Mouse (Mus musculus): Measurements from ENCODE around the gene Sox2. TPM values are rescaled to one million over a fixed set of nuclear protein-coding genes. Genes with fewer than 3 reads are reported as not detected.

Gene Sox2
- not detected in 2 replicates for polyA plus RNA-seq (2015; fragmentation: Nextera tagmentation; extraction: Ambion mirVana)

DNA sequence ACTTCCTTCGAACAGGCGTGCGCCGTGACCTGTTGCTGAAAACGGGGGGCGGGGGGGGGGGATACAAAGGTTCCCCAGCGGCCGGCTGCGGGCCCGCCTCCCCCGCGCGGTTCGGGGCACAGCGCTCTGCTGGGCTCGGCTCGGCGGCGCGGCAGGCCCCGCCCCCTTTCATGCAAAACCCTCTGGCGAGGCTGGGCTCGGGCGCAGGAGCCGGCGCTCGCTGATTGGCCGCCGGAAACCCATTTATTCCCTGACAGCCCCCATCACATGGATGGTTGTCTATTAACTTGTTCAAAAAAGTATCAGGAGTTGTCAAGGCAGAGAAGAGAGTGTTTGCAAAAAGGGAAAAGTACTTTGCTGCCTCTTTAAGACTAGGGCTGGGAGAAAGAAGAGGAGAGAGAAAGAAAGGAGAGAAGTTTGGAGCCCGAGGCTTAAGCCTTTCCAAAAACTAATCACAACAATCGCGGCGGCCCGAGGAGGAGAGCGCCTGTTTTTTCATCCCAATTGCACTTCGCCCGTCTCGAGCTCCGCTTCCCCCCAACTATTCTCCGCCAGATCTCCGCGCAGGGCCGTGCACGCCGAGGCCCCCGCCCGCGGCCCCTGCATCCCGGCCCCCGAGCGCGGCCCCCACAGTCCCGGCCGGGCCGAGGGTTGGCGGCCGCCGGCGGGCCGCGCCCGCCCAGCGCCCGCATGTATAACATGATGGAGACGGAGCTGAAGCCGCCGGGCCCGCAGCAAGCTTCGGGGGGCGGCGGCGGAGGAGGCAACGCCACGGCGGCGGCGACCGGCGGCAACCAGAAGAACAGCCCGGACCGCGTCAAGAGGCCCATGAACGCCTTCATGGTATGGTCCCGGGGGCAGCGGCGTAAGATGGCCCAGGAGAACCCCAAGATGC lies at the start of gene Sox2:
Sox2 (plus strand) TSS at position 680 of the 895 bp plus-strand sequence.
- Histone ChIP-seq H3K4me1 (ENCODE audit: insufficient read depth) (peaks cover 7% of the 10 kb centered on the region; the same call in 1 of the 2 replicates), H3K36me3 (replicated peaks; ENCODE audit: insufficient read depth, low read length) (no peaks in the 10 kb centered on the region), H3K27ac (ENCODE audit: low read depth) (no peak within 1 kb of the TSS), H3K9me3 (ENCODE audit: low read length) (no peaks in the 10 kb centered on the region), H3K27me3 (ENCODE audit: insufficient read depth, low read length) (peaks cover 93% of the 10 kb centered on the region), H3K4me2 (ENCODE audit: low read depth, low read length) (peak within 1 kb of the TSS; percentile 52), H3K9ac (replicated peaks) (no peak within 1 kb of the TSS), H3K4me3 (ENCODE audit: low read depth, low read length) (peak within 1 kb of the TSS; percentile 35)
- under 1% methylated on average over 86 of the region's 86 CpGs for WGBS (ENCODE audit: insufficient replicate concordance)
- no peak for TF ChIP-seq EP300 (IDR thresholded peaks at IDR 0.05; ENCODE audit: low read depth)
- TF ChIP-seq CTCF (IDR thresholded peaks at IDR 0.05; ENCODE audit: low read depth): no peak
- ATAC-seq: peak; percentile 78
- peak; percentile 53 for DNase-seq

DNA sequence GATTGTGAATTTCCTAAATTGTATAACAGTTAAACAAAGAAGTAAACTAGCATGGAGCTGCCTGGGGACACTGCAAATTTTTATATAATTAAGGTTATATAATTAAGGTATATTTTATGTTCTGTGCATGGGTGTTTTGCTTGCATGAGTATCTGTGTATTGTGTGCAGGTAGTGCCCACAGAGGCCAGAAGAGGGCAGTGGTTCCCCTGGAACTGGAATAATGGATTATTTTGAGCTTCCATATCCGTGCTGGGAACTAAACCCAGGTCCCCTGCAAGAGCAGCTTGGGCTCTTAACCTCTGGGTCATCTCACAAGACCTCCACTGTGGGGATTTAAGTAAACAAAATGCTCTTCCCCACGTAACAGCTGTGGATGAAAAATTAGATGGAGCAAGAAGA lies 49.1 kb upstream of the Sox2 start:
- TF ChIP-seq CTCF (IDR thresholded peaks at IDR 0.05; ENCODE audit: low read depth) (no peak), EP300 (IDR thresholded peaks at IDR 0.05; ENCODE audit: low read depth) (no peak)
- H3K27ac ChIP-seq (ENCODE audit: low read depth): no peak overlapping the region
- no peaks in the 10 kb centered on the region for H3K36me3 ChIP-seq (replicated peaks; ENCODE audit: insufficient read depth, low read length)
- H3K4me3 ChIP-seq (ENCODE audit: low read depth, low read length): no peak overlapping the region
- ATAC-seq: no peak
- WGBS (ENCODE audit: insufficient replicate concordance): 76% methylated on average over 2 of the region's 2 CpGs
- H3K9me3 ChIP-seq (ENCODE audit: low read length): no peaks in the 10 kb centered on the region
- no peak for DNase-seq
- H3K4me2 ChIP-seq (ENCODE audit: low read depth, low read length): no peak overlapping the region
- no peaks in the 10 kb centered on the region for H3K4me1 ChIP-seq (ENCODE audit: insufficient read depth)
- H3K27me3 ChIP-seq (ENCODE audit: insufficient read depth, low read length): no peaks in the 10 kb centered on the region
- no peak overlapping the region for H3K9ac ChIP-seq (replicated peaks)

DNA sequence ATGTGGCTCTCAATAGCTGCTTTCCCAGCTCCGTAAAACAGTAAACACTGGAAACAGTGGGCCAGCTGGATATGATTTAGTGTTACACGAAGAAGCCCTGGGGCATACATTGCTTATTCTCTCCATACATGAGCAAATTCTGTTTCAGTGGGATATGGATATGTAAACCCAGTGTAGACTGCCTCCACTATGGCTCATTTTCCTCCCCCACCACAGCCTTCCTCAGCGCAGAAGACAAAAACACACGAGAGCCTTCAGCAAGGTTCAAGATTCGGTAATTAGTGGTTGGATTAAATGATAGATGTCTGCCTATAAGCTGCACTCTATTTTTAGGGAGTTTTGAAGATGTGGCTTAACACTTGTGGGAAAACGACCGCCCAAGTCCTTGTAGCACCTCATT lies 36.1 kb upstream of the Sox2 start:
- no peak overlapping the region for H3K4me3 ChIP-seq (ENCODE audit: low read depth, low read length)
- DNase-seq (no peak), ATAC-seq (no peak)
- no peaks in the 10 kb centered on the region for H3K36me3 ChIP-seq (replicated peaks; ENCODE audit: insufficient read depth, low read length)
- TF ChIP-seq EP300 (IDR thresholded peaks at IDR 0.05; ENCODE audit: low read depth) (no peak), CTCF (IDR thresholded peaks at IDR 0.05; ENCODE audit: low read depth) (no peak)
- no peaks in the 10 kb centered on the region for H3K27me3 ChIP-seq (ENCODE audit: insufficient read depth, low read length)
- no peaks in the 10 kb centered on the region for H3K9me3 ChIP-seq (ENCODE audit: low read length)
- H3K4me1 ChIP-seq (ENCODE audit: insufficient read depth): no peaks in the 10 kb centered on the region
- H3K9ac ChIP-seq (replicated peaks): no peak overlapping the region
- H3K4me2 ChIP-seq (ENCODE audit: low read depth, low read length): no peak overlapping the region
- WGBS (ENCODE audit: insufficient replicate concordance): 77% methylated on average over 7 of the region's 7 CpGs
- no peak overlapping the region for H3K27ac ChIP-seq (ENCODE audit: low read depth)

DNA sequence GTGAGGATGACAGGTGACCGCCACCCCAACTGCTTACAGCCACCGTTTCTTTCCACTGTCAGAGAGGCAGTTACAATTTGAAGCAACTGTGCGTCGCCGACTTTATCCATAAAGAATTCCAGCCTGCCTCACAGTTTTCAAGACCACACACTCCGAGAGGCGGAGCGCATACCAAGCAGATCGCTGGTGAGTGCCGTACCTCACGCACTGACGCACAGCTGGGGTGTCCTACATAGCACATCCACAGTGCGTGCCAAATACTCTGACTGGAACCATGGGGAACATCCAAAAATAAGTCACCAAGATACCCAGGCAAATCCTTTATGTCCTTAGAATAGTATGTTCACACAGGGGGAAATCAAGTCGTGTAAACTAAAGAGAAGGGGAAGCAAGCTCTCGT lies 34.7 kb upstream of the Sox2 start:
- no peaks in the 10 kb centered on the region for H3K36me3 ChIP-seq (replicated peaks; ENCODE audit: insufficient read depth, low read length)
- WGBS (ENCODE audit: insufficient replicate concordance): 77% methylated on average over 15 of the region's 15 CpGs
- no peak overlapping the region for H3K27ac ChIP-seq (ENCODE audit: low read depth)
- no peak for DNase-seq
- no peak overlapping the region for H3K9ac ChIP-seq (replicated peaks)
- no peaks in the 10 kb centered on the region for H3K4me1 ChIP-seq (ENCODE audit: insufficient read depth)
- ATAC-seq: no peak
- H3K27me3 ChIP-seq (ENCODE audit: insufficient read depth, low read length): no peaks in the 10 kb centered on the region
- no peak overlapping the region for H3K4me3 ChIP-seq (ENCODE audit: low read depth, low read length)
- no peak overlapping the region for H3K4me2 ChIP-seq (ENCODE audit: low read depth, low read length)
- no peaks in the 10 kb centered on the region for H3K9me3 ChIP-seq (ENCODE audit: low read length)
- TF ChIP-seq EP300 (IDR thresholded peaks at IDR 0.05; ENCODE audit: low read depth) (no peak), CTCF (IDR thresholded peaks at IDR 0.05; ENCODE audit: low read depth) (no peak)

DNA sequence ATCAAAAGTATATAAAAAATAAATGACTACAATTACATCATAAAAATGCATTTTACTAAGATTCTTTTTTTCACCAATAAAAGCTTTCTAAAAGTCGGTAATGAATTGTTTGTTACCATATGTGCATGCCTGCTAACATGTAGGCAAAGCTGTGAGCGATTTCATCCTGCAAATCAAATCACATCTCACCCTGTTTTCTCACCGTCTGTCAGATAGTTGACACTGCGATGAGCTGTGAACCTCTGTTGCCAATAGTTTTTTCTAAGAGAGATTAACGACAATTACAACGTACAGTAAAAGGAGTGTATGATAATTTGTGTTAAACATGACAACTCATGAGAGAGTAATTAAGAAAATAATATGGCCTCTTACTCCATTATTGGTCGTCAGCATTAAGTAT lies 31.3 kb upstream of the Sox2 start:
- ATAC-seq (no peak), DNase-seq (no peak)
- WGBS (ENCODE audit: insufficient replicate concordance): 70% methylated on average over 7 of the region's 7 CpGs
- H3K9me3 ChIP-seq (ENCODE audit: low read length): no peaks in the 10 kb centered on the region
- H3K4me1 ChIP-seq (ENCODE audit: insufficient read depth): no peaks in the 10 kb centered on the region
- H3K4me2 ChIP-seq (ENCODE audit: low read depth, low read length): no peak overlapping the region
- no peak overlapping the region for H3K4me3 ChIP-seq (ENCODE audit: low read depth, low read length)
- H3K27ac ChIP-seq (ENCODE audit: low read depth): no peak overlapping the region
- no peaks in the 10 kb centered on the region for H3K36me3 ChIP-seq (replicated peaks; ENCODE audit: insufficient read depth, low read length)
- H3K9ac ChIP-seq (replicated peaks): no peak overlapping the region
- H3K27me3 ChIP-seq (ENCODE audit: insufficient read depth, low read length): no peaks in the 10 kb centered on the region
- TF ChIP-seq CTCF (IDR thresholded peaks at IDR 0.05; ENCODE audit: low read depth) (no peak), EP300 (IDR thresholded peaks at IDR 0.05; ENCODE audit: low read depth) (no peak)

DNA sequence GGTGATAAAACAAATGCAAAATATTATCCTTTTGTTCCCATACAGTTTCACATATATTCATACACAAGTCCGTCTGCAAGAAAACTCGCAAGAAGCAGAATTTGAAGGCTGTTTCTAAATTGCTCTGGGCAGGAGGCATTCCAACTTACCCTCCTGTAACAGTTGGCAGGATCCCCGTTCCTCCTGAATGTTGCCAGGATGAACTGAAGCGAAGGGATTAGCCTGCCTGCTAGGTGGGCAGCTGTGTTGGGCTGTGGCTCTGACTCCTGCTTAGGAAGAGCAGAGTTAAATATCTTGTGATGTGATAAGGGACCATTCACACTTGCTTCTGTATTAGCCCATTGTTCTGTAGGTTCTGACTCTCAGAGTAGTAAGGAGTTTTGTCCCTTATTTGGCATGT lies 30.1 kb upstream of the Sox2 start:
- Histone ChIP-seq H3K4me3 (ENCODE audit: low read depth, low read length) (no peak overlapping the region), H3K9ac (replicated peaks) (no peak overlapping the region), H3K27ac (ENCODE audit: low read depth) (no peak overlapping the region), H3K36me3 (replicated peaks; ENCODE audit: insufficient read depth, low read length) (no peaks in the 10 kb centered on the region), H3K4me2 (ENCODE audit: low read depth, low read length) (no peak overlapping the region), H3K27me3 (ENCODE audit: insufficient read depth, low read length) (no peaks in the 10 kb centered on the region), H3K4me1 (ENCODE audit: insufficient read depth) (no peaks in the 10 kb centered on the region), H3K9me3 (ENCODE audit: low read length) (no peaks in the 10 kb centered on the region)
- no peak for DNase-seq
- WGBS (ENCODE audit: insufficient replicate concordance): 64% methylated on average over 4 of the region's 4 CpGs
- no peak for ATAC-seq
- no peak for TF ChIP-seq CTCF (IDR thresholded peaks at IDR 0.05; ENCODE audit: low read depth)
- TF ChIP-seq EP300 (IDR thresholded peaks at IDR 0.05; ENCODE audit: low read depth): no peak
